ENCODE assay signal across 8 mouse cellular contexts in the genomic region with DNA sequence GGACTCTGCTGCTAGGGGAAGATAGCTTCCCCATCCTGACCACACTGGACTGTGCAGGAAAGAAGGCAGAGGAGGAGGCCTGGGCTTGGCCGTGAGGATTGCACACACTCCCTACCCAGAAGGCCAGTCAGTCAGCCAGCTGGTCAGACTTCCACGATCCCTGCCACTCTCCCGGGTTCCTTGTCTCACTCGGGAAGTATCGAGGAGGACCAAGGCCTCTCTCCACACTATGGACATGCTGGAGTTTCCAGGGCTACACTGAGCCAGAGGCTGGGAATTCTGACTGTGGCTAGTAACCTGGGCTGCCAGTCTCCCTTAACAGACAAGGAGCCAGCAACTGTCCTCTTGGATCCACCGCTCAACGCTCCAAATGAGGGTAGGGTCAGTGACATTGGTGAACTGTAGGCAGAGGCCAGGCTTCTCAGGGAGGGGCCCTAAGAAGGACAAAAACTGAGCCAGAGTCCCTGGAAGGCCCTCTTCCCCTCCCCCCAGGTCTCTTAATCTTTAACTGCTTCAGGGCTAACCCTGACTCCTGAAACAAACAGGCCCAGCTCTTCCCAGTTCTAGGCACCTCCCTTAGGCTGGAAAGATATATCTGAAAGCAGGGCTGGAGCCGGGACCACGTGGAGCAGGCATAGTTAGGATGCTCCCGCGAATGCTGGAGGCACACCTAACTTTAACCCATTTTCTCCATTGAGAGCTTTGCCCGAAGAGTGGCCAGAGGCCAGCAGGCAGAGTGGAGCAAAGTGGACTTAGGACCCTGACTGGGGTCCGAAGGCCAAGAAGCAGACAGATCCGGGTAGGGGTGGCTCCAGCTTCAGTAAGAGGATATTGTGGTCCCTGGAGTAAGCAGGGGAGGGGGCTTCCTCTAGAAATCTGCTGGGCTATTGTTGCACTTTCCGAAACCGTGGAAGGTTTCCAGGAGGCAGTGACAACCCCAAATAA. TPM values are rescaled to one million over a fixed set of nuclear protein-coding genes. Genes with fewer than 3 reads are reported as not detected.
A peak's percentile ranks its signal among the peaks of the same experiment; 100 is the strongest.
DNase-seq lines count a peak whose midpoint lies in the region; ATAC-seq lines count a peak whose summit lies in the region.

No protein-coding gene starts in this region.

- intact Hi-C loops in heart, postnatal 25 days (cut with DNase I), result loop anchor here (1.0 to 5.0 kb wide), 2 partner anchors 42 to 123 kb away; no protein-coding TSS in a partner anchor
- intact Hi-C loops in heart, postnatal 36 days (cut with DNase I), result loop anchor here (2.0 kb wide), 1 partner anchor 42 kb away; no protein-coding TSS in a partner anchor

- H3K9me3 ChIP-seq in embryonic facial prominence, embryonic 10.5 days, result no peaks in the 10 kb centered on the region
- no peaks in the 10 kb centered on the region for H3K9me3 ChIP-seq in limb, embryonic 11.5 days (ENCODE audit: control insufficient read depth, low read length)
- H3K9me3 ChIP-seq in midbrain, embryonic 16.5 days (replicated peaks; ENCODE audit: control insufficient read depth, low read length, poor library complexity, severe bottlenecking), result no peaks in the 10 kb centered on the region

- WGBS in embryonic facial prominence, embryonic 10.5 days, result under 1% methylated on average over 16 of the region's 16 CpGs
- WGBS in limb, embryonic 11.5 days, result 3% methylated on average over 16 of the region's 16 CpGs
- 3% methylated on average over 16 of the region's 16 CpGs for whole genome bisulfite sequencing in midbrain, embryonic 16.5 days

- H3K27ac ChIP-seq in embryonic facial prominence, embryonic 10.5 days (replicated peaks), result peak overlapping the region; percentile 100
- peak overlapping the region; percentile 97 for H3K27ac ChIP-seq in limb, embryonic 11.5 days (replicated peaks; ENCODE audit: low read depth, low read length)
- H3K27ac ChIP-seq in midbrain, embryonic 16.5 days (ENCODE audit: low read length), result peak overlapping the region; percentile 93

- H3K4me2 ChIP-seq in limb, embryonic 11.5 days (ENCODE audit: low read depth, severe bottlenecking), result peak overlapping the region; percentile 72
- peak overlapping the region; percentile 99 for H3K4me2 ChIP-seq in midbrain, embryonic 16.5 days (ENCODE audit: low read length)

- no peaks in the 10 kb centered on the region for H3K27me3 ChIP-seq in embryonic facial prominence, embryonic 10.5 days (replicated peaks; ENCODE audit: low read depth, poor library complexity, severe bottlenecking)
- no peaks in the 10 kb centered on the region for H3K27me3 ChIP-seq in limb, embryonic 11.5 days (ENCODE audit: control insufficient read depth, insufficient read depth, low read length)
- H3K27me3 ChIP-seq in midbrain, embryonic 16.5 days (ENCODE audit: control insufficient read depth, insufficient read depth, low read depth, low read length), result no peaks in the 10 kb centered on the region

- peaks cover 26% of the 10 kb centered on the region for H3K36me3 ChIP-seq in embryonic facial prominence, embryonic 10.5 days (replicated peaks)
- H3K36me3 ChIP-seq in limb, embryonic 11.5 days (ENCODE audit: control insufficient read depth, insufficient read depth, low read length), result no peaks in the 10 kb centered on the region
- H3K36me3 ChIP-seq in midbrain, embryonic 16.5 days (ENCODE audit: control insufficient read depth, insufficient read depth, low read length), result no peaks in the 10 kb centered on the region

- H3K9ac ChIP-seq in limb, embryonic 11.5 days (ENCODE audit: low read length), result peak overlapping the region; percentile 99
- H3K9ac ChIP-seq in midbrain, embryonic 16.5 days (ENCODE audit: low read depth, low read length), result peak overlapping the region; percentile 98

- ATAC-seq in limb, embryonic 11.5 days (ENCODE audit: insufficient number of reproducible peaks, low FRiP score, low TSS enrichment, low read depth), result no peak
- no peak for ATAC-seq in midbrain, embryonic 16.5 days

- peak overlapping the region; percentile 96 for H3K4me3 ChIP-seq in embryonic facial prominence, embryonic 10.5 days
- peak overlapping the region; percentile 86 for H3K4me3 ChIP-seq in limb, embryonic 11.5 days (ENCODE audit: low read depth, low read length)
- H3K4me3 ChIP-seq in midbrain, embryonic 16.5 days (ENCODE audit: low read depth, low read length), result peak overlapping the region; percentile 88

- DNase-seq in heart, adult 11 months, result peak; percentile 99
- DNase-seq in heart, postnatal 25 days (ENCODE audit: low spot score), result no peak
- peak; percentile 77 for DNase-seq in embryonic facial prominence, embryonic 10.5 days (ENCODE audit: low spot score)
- peak; percentile 55 to 67 for DNase-seq in heart, postnatal 36 days
- peak; percentile 70 for DNase-seq in limb, embryonic 11.5 days (ENCODE audit: low spot score)
- no peak for DNase-seq in B cell, adult 2 months
- no peak for DNase-seq in thymus, postnatal 36 days

- H3K4me1 ChIP-seq in embryonic facial prominence, embryonic 10.5 days, result peaks cover 70% of the 10 kb centered on the region
- H3K4me1 ChIP-seq in limb, embryonic 11.5 days (ENCODE audit: control insufficient read depth, insufficient read depth, low read length), result peaks cover 30% of the 10 kb centered on the region
- peaks cover 30% of the 10 kb centered on the region for H3K4me1 ChIP-seq in midbrain, embryonic 16.5 days (ENCODE audit: control insufficient read depth, insufficient read depth, low read length)

RNA-seq across cellular contexts. Expression of gene Slc38a10, which starts 33.5 kb away (rescaled TPM):
- 10 to 100 TPM; 75.9 to 78.0 TPM for total RNA-seq in heart, postnatal 25 days (2021)
- 99.0 and 103 TPM in 2 replicates for polyA plus RNA-seq in embryonic facial prominence, embryonic 10.5 days (2016; fragmentation: Nextera tagmentation; extraction: Ambion mirVana)
- total RNA-seq in heart, postnatal 36 days (2021), result 10 to 100 TPM; 79.8 to 81.1 TPM
- polyA plus RNA-seq in limb, embryonic 11.5 days (2014; fragmentation: Nextera tagmentation; extraction: Ambion mirVana), result 46.1 and 53.2 TPM in 2 replicates
- 118 TPM in 2 replicates for polyA plus RNA-seq in midbrain, embryonic 16.5 days (2015; fragmentation: Nextera tagmentation; extraction: Ambion mirVana)

RNA-seq across cellular contexts. Expression of gene Bahcc1, which starts 48.1 kb away (rescaled TPM):
- total RNA-seq in heart, postnatal 25 days (2021), result 1 to 10 TPM; 7.8 to 8.3 TPM
- 18.0 and 18.4 TPM in 2 replicates for polyA plus RNA-seq in embryonic facial prominence, embryonic 10.5 days (2016; fragmentation: Nextera tagmentation; extraction: Ambion mirVana)
- total RNA-seq in heart, postnatal 36 days (2021), result 10 to 100 TPM in 1 of 2 experiments, 1 to 10 TPM in 1; 8.5 to 11.2 TPM
- polyA plus RNA-seq in limb, embryonic 11.5 days (2014; fragmentation: Nextera tagmentation; extraction: Ambion mirVana), result 24.9 and 27.6 TPM in 2 replicates
- 9.7 and 13.7 TPM in 2 replicates for polyA plus RNA-seq in midbrain, embryonic 16.5 days (2015; fragmentation: Nextera tagmentation; extraction: Ambion mirVana)

Comparison
In these comparisons a context has a peak if more than half of its experiments do, and no peak if none do; other contexts are left out.
1. DNase-seq: peak in heart, adult 11 months (single experiment), embryonic facial prominence, embryonic 10.5 days (single experiment), heart, postnatal 36 days (2 of 2) and limb, embryonic 11.5 days (single experiment); none in heart, postnatal 25 days (single experiment), B cell, adult 2 months (0 of 2) and thymus, postnatal 36 days (0 of 2).
2. Peak in every context shown above with its lines, with median percentiles within 50 percentile points of each other: H3K27ac ChIP-seq and H3K4me3 ChIP-seq.